ENCODE assay signal across 14 mouse cellular contexts in genomic region chr2:26590282-26590681, GRCm38 (mm10). TPM values are rescaled to one million over a fixed set of nuclear protein-coding genes. Genes with fewer than 3 reads are reported as not detected.
DNase-seq lines count a peak whose midpoint lies in the region; ATAC-seq and TF ChIP-seq lines count a peak whose summit lies in the region.
"Had no signal": no experiment of that assay in that cellular context is flagged by ENCODE, and none has a peak within 500 bp of the region (broad histone marks: within the 10 kb centered on the region; RNA-seq: fewer than 3 reads in every experiment).

No protein-coding gene starts in this region.

- peak overlapping the region; percentile 2; the same call in 1 of the 2 replicates for H3K4me2 ChIP-seq in hindbrain, embryonic 15.5 days
- H3K4me2 ChIP-seq in hindbrain, embryonic 14.5 days (replicated peaks), result no peak overlapping the region
- peak overlapping the region; percentile 80 for H3K4me2 ChIP-seq in lung, embryonic 14.5 days
- H3K4me2 ChIP-seq in neural tube, embryonic 15.5 days, result peak overlapping the region; percentile 17; the same call in 1 of the 2 replicates

- peak; percentile 55 for DNase-seq in adrenal gland, postnatal 10 days
- no peak for DNase-seq in adrenal gland, adult 18-20 months (ENCODE audit: low spot score in 2 of 2)
- no peak for DNase-seq in hindbrain, embryonic 14.5 days (ENCODE audit: low spot score)
- no peak for DNase-seq in lung, embryonic 14.5 days
- DNase-seq in lung, postnatal 4 days, result no peak
- no peak for DNase-seq in cerebellum, adult 2 months
- DNase-seq: cerebellum, adult 9-10 months; layer of hippocampus, adult 9-11 months; spleen, adult 18-20 months had no signal

- TF ChIP-seq POLR2A in cerebellum, adult 2 months (IDR thresholded peaks at IDR 0.05; ENCODE audit: borderline replicate concordance, insufficient read depth, low read length), result no peak

- H3K9me3 ChIP-seq in hindbrain, embryonic 15.5 days, result no peaks in the 10 kb centered on the region
- H3K9me3 ChIP-seq in hindbrain, embryonic 14.5 days (ENCODE audit: control insufficient read depth, low read length), result no peaks in the 10 kb centered on the region
- H3K9me3 ChIP-seq in lung, embryonic 14.5 days (ENCODE audit: low read depth, low read length), result no peaks in the 10 kb centered on the region
- no peaks in the 10 kb centered on the region for H3K9me3 ChIP-seq in neural tube, embryonic 15.5 days (replicated peaks)

- H3K4me1 ChIP-seq in hindbrain, embryonic 15.5 days (replicated peaks), result peaks cover 14% of the 10 kb centered on the region
- peaks cover 13% of the 10 kb centered on the region for H3K4me1 ChIP-seq in hindbrain, embryonic 14.5 days (replicated peaks; ENCODE audit: control insufficient read depth, insufficient read depth, low read length)
- H3K4me1 ChIP-seq in lung, embryonic 14.5 days (ENCODE audit: insufficient read depth), result no peaks in the 10 kb centered on the region
- peaks cover 17% of the 10 kb centered on the region for H3K4me1 ChIP-seq in neural tube, embryonic 15.5 days
- peaks cover 2% of the 10 kb centered on the region; the same call in 1 of the 2 replicates for H3K4me1 ChIP-seq in cerebellum, adult 2 months (ENCODE audit: control insufficient read depth, insufficient read depth, low read length)

- H3K27ac ChIP-seq in hindbrain, embryonic 15.5 days (replicated peaks), result no peak overlapping the region
- H3K27ac ChIP-seq in hindbrain, embryonic 14.5 days, result no peak overlapping the region
- H3K27ac ChIP-seq in lung, embryonic 14.5 days (ENCODE audit: low read depth), result peak overlapping the region; percentile 93; the same call in 1 of the 2 replicates
- no peak overlapping the region for H3K27ac ChIP-seq in neural tube, embryonic 15.5 days (replicated peaks)
- no peak overlapping the region for H3K27ac ChIP-seq in cerebellum, adult 2 months (ENCODE audit: insufficient read depth, low read length)

- H3K27me3 ChIP-seq in hindbrain, embryonic 15.5 days, result no peaks in the 10 kb centered on the region
- H3K27me3 ChIP-seq in hindbrain, embryonic 14.5 days (ENCODE audit: control insufficient read depth, insufficient read depth, low read length), result no peaks in the 10 kb centered on the region
- no peaks in the 10 kb centered on the region for H3K27me3 ChIP-seq in lung, embryonic 14.5 days (ENCODE audit: insufficient read depth, low read length)
- no peaks in the 10 kb centered on the region for H3K27me3 ChIP-seq in neural tube, embryonic 15.5 days (replicated peaks)
- no peaks in the 10 kb centered on the region for H3K27me3 ChIP-seq in cerebellum, adult 2 months (ENCODE audit: control insufficient read depth, insufficient read depth, low read length)

- WGBS in hindbrain, embryonic 15.5 days, result 91% methylated on average over 7 of the region's 7 CpGs
- WGBS in hindbrain, embryonic 14.5 days, result 90% methylated on average over 7 of the region's 7 CpGs
- 87% methylated on average over 7 of the region's 7 CpGs for WGBS in lung, embryonic 14.5 days
- WGBS in neural tube, embryonic 15.5 days, result 94% methylated on average over 7 of the region's 7 CpGs
- 93% methylated on average over 7 of the region's 7 CpGs for WGBS in cerebellum, adult 2 months

- no peak for ATAC-seq in hindbrain, embryonic 15.5 days (ENCODE audit: low FRiP score, low read depth)
- no peak for ATAC-seq in hindbrain, embryonic 14.5 days (ENCODE audit: low FRiP score)
- ATAC-seq in lung, embryonic 14.5 days (ENCODE audit: insufficient read depth), result no peak
- ATAC-seq in neural tube, embryonic 15.5 days (ENCODE audit: low FRiP score), result no peak

- TF ChIP-seq CTCF in lung, embryonic 14.5 days (IDR thresholded peaks at IDR 0.05; ENCODE audit: low read depth), result no peak
- TF ChIP-seq CTCF in cerebellum, adult 2 months (IDR thresholded peaks at IDR 0.05; ENCODE audit: borderline replicate concordance, insufficient read depth, low read depth, low read length), result no peak

- no peak overlapping the region for H3K9ac ChIP-seq in hindbrain, embryonic 15.5 days
- H3K9ac ChIP-seq in hindbrain, embryonic 14.5 days, result no peak overlapping the region
- H3K9ac ChIP-seq in lung, embryonic 14.5 days, result peak overlapping the region; percentile 74; the same call in 1 of the 2 replicates
- no peak overlapping the region for H3K9ac ChIP-seq in neural tube, embryonic 15.5 days (replicated peaks)

- H3K4me3 ChIP-seq in hindbrain, embryonic 15.5 days, result no peak overlapping the region
- no peak overlapping the region for H3K4me3 ChIP-seq in hindbrain, embryonic 14.5 days (replicated peaks; ENCODE audit: low read length)
- H3K4me3 ChIP-seq in lung, embryonic 14.5 days (ENCODE audit: low read depth, low read length), result peak overlapping the region; percentile 12
- H3K4me3 ChIP-seq in neural tube, embryonic 15.5 days (replicated peaks), result no peak overlapping the region
- H3K4me3 ChIP-seq in cerebellum, adult 2 months (replicated peaks; ENCODE audit: insufficient read depth, low read depth, low read length), result no peak overlapping the region

- H3K36me3 ChIP-seq in hindbrain, embryonic 15.5 days, result no peaks in the 10 kb centered on the region
- H3K36me3 ChIP-seq in hindbrain, embryonic 14.5 days (replicated peaks; ENCODE audit: control insufficient read depth, insufficient read depth), result no peaks in the 10 kb centered on the region
- H3K36me3 ChIP-seq in lung, embryonic 14.5 days (ENCODE audit: insufficient read depth), result peaks cover 39% of the 10 kb centered on the region
- H3K36me3 ChIP-seq in neural tube, embryonic 15.5 days, result no peaks in the 10 kb centered on the region

RNA-seq across cellular contexts. Expression of gene Gm20532, which starts 3.8 kb away (rescaled TPM):
- total RNA-seq in adrenal gland, postnatal 10 days (2021), result not detected
- total RNA-seq in adrenal gland, adult 18-20 months (2021), result not detected
- polyA plus RNA-seq in hindbrain, embryonic 15.5 days (2015; fragmentation: Nextera tagmentation; extraction: Ambion mirVana), result not detected in 2 replicates
- polyA plus RNA-seq in hindbrain, embryonic 14.5 days (2014; fragmentation: Nextera tagmentation; extraction: Ambion mirVana), result not detected in 2 replicates
- not detected in 2 replicates for polyA plus RNA-seq in lung, embryonic 14.5 days (2014; fragmentation: Nextera tagmentation; extraction: Ambion mirVana)
- not detected in 2 replicates for polyA plus RNA-seq in neural tube, embryonic 15.5 days (2015; fragmentation: Nextera tagmentation; extraction: Ambion mirVana)
- polyA plus RNA-seq in cerebellum, adult 2 months (2012; rRNA removed), result not detected in 2 replicates
- total RNA-seq: left cerebral cortex, postnatal 36 days; megakaryocyte progenitor cell, adult 5-6 weeks had no signal
- polyA plus RNA-seq: forebrain, embryonic 11.5 days had no signal

RNA-seq across cellular contexts. Expression of gene Egfl7, which starts 10.5 kb away (rescaled TPM):
- 100 to 1,000 TPM; 210 to 304 TPM for total RNA-seq in adrenal gland, postnatal 10 days (2021)
- total RNA-seq in adrenal gland, adult 18-20 months (2021), result 100 to 1,000 TPM in 1 of 2 experiments, 10 to 100 TPM in 1; 97.9 to 102 TPM
- 70.7 and 75.3 TPM in 2 replicates for polyA plus RNA-seq in hindbrain, embryonic 15.5 days (2015; fragmentation: Nextera tagmentation; extraction: Ambion mirVana)
- polyA plus RNA-seq in hindbrain, embryonic 14.5 days (2014; fragmentation: Nextera tagmentation; extraction: Ambion mirVana), result 62.2 and 69.2 TPM in 2 replicates
- polyA plus RNA-seq in lung, embryonic 14.5 days (2014; fragmentation: Nextera tagmentation; extraction: Ambion mirVana), result 269 and 311 TPM in 2 replicates
- 76.5 and 94.1 TPM in 2 replicates for polyA plus RNA-seq in neural tube, embryonic 15.5 days (2015; fragmentation: Nextera tagmentation; extraction: Ambion mirVana)
- 87.1 and 93.0 TPM in 2 replicates for polyA plus RNA-seq in cerebellum, adult 2 months (2012; rRNA removed)

RNA-seq across cellular contexts. Expression of gene Agpat2, which starts 13.9 kb away (rescaled TPM):
- total RNA-seq in adrenal gland, postnatal 10 days (2021), result 100 to 1,000 TPM; 333 to 433 TPM
- 100 to 1,000 TPM; 431 to 896 TPM for total RNA-seq in adrenal gland, adult 18-20 months (2021)
- 6.1 and 6.6 TPM in 2 replicates for polyA plus RNA-seq in hindbrain, embryonic 15.5 days (2015; fragmentation: Nextera tagmentation; extraction: Ambion mirVana)
- polyA plus RNA-seq in hindbrain, embryonic 14.5 days (2014; fragmentation: Nextera tagmentation; extraction: Ambion mirVana), result 5.6 and 6.6 TPM in 2 replicates
- polyA plus RNA-seq in lung, embryonic 14.5 days (2014; fragmentation: Nextera tagmentation; extraction: Ambion mirVana), result 30.2 and 32.9 TPM in 2 replicates
- 5.5 and 13.6 TPM in 2 replicates for polyA plus RNA-seq in neural tube, embryonic 15.5 days (2015; fragmentation: Nextera tagmentation; extraction: Ambion mirVana)
- polyA plus RNA-seq in cerebellum, adult 2 months (2012; rRNA removed), result 2.1 and 2.6 TPM in 2 replicates

RNA-seq across cellular contexts. Expression of gene Fam69b, which starts 38.0 kb away (rescaled TPM):
- total RNA-seq in adrenal gland, postnatal 10 days (2021), result 10 to 100 TPM in 1 of 2 experiments, 1 to 10 TPM in 1; 9.1 to 17.1 TPM
- 10 to 100 TPM in 1 of 2 experiments, 1 to 10 TPM in 1; 8.6 to 13.9 TPM for total RNA-seq in adrenal gland, adult 18-20 months (2021)
- 138 and 152 TPM in 2 replicates for polyA plus RNA-seq in hindbrain, embryonic 15.5 days (2015; fragmentation: Nextera tagmentation; extraction: Ambion mirVana)
- 128 and 136 TPM in 2 replicates for polyA plus RNA-seq in hindbrain, embryonic 14.5 days (2014; fragmentation: Nextera tagmentation; extraction: Ambion mirVana)
- 28.3 and 30.0 TPM in 2 replicates for polyA plus RNA-seq in lung, embryonic 14.5 days (2014; fragmentation: Nextera tagmentation; extraction: Ambion mirVana)
- polyA plus RNA-seq in neural tube, embryonic 15.5 days (2015; fragmentation: Nextera tagmentation; extraction: Ambion mirVana), result 121 and 145 TPM in 2 replicates
- polyA plus RNA-seq in cerebellum, adult 2 months (2012; rRNA removed), result 147 and 155 TPM in 2 replicates
